Mouse (Mus musculus): ENCODE measurements at regions not wholly inside any gene's neighbourhood (a gene's known extent, or its start where the extent isn't known, plus 50 kb on each side); places are given as distances from the start of the nearest gene placed in this dataset.

DNA sequence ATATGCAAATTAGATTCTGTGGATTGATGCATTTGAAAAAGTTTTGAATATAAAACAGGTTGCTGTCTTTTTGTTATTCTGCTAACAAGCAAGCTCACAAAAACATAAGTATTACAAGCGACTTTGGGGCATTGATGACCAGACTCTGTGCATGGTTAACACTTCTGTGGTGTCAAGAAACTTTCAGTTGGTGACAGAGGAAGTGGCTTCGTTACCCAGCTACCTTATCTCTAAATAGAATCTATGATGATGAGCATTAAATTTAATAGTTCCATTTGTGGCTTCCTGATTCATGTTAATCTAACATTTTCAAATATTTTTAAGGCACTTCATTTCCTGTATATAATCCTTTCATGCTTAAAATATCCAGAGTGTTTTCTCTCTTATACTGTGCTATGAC, 100.8 kb downstream of the Tm2d1 start:
- no peak for ATAC-seq (ENCODE audit: insufficient number of reproducible peaks, insufficient read depth, low FRiP score, low read depth)
- Histone ChIP-seq H3K4me2 (ENCODE audit: low read length) (no peak overlapping the region), H3K4me1 (ENCODE audit: control insufficient read depth in 2 of 2, insufficient read depth in 2 of 2, low read length in 2 of 2) (no peaks in the 10 kb centered on the region), H3K9me3 (ENCODE audit: control insufficient read depth, low read length) (no peaks in the 10 kb centered on the region), H3K27ac (replicated peaks in 1 of 2; ENCODE audit: control insufficient read depth in 1 of 2, insufficient read depth in 1 of 2, low read depth in 2 of 2, low read length in 2 of 2) (no peak overlapping the region), H3K27me3 (ENCODE audit: control insufficient read depth, insufficient read depth, low read length) (no peaks in the 10 kb centered on the region), H3K36me3 (ENCODE audit: control insufficient read depth, insufficient read depth, low read length) (no peaks in the 10 kb centered on the region), H3K9ac (ENCODE audit: low read length) (no peak overlapping the region), H3K4me3 (ENCODE audit: control insufficient read depth in 1 of 2, insufficient read depth in 1 of 2, low read depth in 1 of 2, low read length in 2 of 2) (no peak overlapping the region)
- WGBS: 52% methylated on average over 2 of the region's 2 CpGs

DNA sequence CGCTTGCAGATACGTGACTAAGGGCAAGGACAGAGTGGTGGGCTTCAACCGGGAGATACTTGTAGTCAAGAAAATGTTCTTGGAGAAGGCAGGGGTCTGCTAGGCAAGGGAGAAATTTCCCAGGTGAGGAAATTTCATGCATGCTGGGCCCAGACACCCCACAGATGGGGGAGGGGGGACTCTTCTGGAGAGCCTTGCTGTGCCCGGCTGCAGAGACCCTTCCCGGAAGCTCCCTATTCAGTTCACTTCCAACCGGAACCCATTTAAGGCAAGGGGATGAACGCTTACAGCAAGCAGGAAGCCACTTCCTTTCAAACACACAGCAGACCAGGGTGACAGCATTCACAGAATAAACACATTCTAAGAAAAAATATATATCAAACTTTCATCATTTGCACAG, 124.8 kb downstream of the Tm2d1 start:
- no peak overlapping the region for H3K4me3 ChIP-seq (ENCODE audit: control insufficient read depth in 1 of 2, insufficient read depth in 1 of 2, low read depth in 1 of 2, low read length in 2 of 2)
- no peak for ATAC-seq (ENCODE audit: insufficient number of reproducible peaks, insufficient read depth, low FRiP score, low read depth)

DNA sequence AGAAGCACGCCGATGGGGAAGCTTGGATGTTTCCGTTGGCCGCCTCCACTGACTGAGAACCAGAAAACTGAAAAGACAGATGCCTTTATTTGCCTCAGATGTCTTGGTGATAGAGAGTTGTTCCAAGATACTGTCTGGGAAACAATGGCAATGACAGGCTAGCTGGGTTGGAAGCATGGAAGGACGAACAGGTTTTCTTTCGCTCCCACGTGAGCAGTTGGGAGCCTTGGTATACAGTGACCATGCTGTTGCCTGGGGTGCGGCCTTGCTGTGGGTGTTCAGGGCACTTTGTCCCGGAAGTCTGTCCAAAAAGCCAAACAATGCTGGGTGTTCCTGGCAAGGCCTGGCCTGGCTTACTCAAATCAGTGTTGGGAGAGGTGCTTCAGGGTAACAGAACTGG, 125.4 kb downstream of the Tm2d1 start:
- H3K27ac ChIP-seq (replicated peaks in 1 of 2; ENCODE audit: control insufficient read depth in 1 of 2, insufficient read depth in 1 of 2, low read depth in 2 of 2, low read length in 2 of 2): no peak overlapping the region
- H3K36me3 ChIP-seq (ENCODE audit: control insufficient read depth, insufficient read depth, low read length): no peaks in the 10 kb centered on the region
- no peak for ATAC-seq (ENCODE audit: insufficient number of reproducible peaks, insufficient read depth, low FRiP score, low read depth)
- 89% methylated on average over 9 of the region's 9 CpGs for WGBS
- H3K4me1 ChIP-seq (ENCODE audit: control insufficient read depth in 2 of 2, insufficient read depth in 2 of 2, low read length in 2 of 2): peaks cover 0 to 4% of the 10 kb centered on the region in 2 experiments; a peak in 1 of 4 replicates
- no peaks in the 10 kb centered on the region for H3K9me3 ChIP-seq (ENCODE audit: control insufficient read depth, low read length)
- no peaks in the 10 kb centered on the region for H3K27me3 ChIP-seq (ENCODE audit: control insufficient read depth, insufficient read depth, low read length)
- H3K4me2 ChIP-seq (ENCODE audit: low read length): no peak overlapping the region
- no peak overlapping the region for H3K9ac ChIP-seq (ENCODE audit: low read length)
- H3K4me3 ChIP-seq (ENCODE audit: control insufficient read depth in 1 of 2, insufficient read depth in 1 of 2, low read depth in 1 of 2, low read length in 2 of 2): no peak overlapping the region

More for the DNA sequence above, 124.8 kb downstream of the Tm2d1 start:
- 72% methylated on average over 7 of the region's 7 CpGs for WGBS
- Histone ChIP-seq H3K4me2 (ENCODE audit: low read length) (no peak overlapping the region), H3K36me3 (ENCODE audit: control insufficient read depth, insufficient read depth, low read length) (no peaks in the 10 kb centered on the region), H3K9ac (ENCODE audit: low read length) (no peak overlapping the region), H3K27me3 (ENCODE audit: control insufficient read depth, insufficient read depth, low read length) (no peaks in the 10 kb centered on the region), H3K4me1 (ENCODE audit: control insufficient read depth in 2 of 2, insufficient read depth in 2 of 2, low read length in 2 of 2) (peaks cover 0 to 4% of the 10 kb centered on the region in 2 experiments; a peak in 1 of 4 replicates), H3K9me3 (ENCODE audit: control insufficient read depth, low read length) (no peaks in the 10 kb centered on the region), H3K27ac (replicated peaks in 1 of 2; ENCODE audit: control insufficient read depth in 1 of 2, insufficient read depth in 1 of 2, low read depth in 2 of 2, low read length in 2 of 2) (no peak overlapping the region)

- WGBS: 63% methylated on average over 18 of the region's 18 CpGs
- no peak overlapping the region for H3K9ac ChIP-seq (ENCODE audit: low read length)
- no peak for ATAC-seq (ENCODE audit: insufficient number of reproducible peaks, insufficient read depth, low FRiP score, low read depth)
Observed at GRCm38 (mm10) chr4:98254856-98255853, 128.0 kb downstream of the Tm2d1 start.

DNA sequence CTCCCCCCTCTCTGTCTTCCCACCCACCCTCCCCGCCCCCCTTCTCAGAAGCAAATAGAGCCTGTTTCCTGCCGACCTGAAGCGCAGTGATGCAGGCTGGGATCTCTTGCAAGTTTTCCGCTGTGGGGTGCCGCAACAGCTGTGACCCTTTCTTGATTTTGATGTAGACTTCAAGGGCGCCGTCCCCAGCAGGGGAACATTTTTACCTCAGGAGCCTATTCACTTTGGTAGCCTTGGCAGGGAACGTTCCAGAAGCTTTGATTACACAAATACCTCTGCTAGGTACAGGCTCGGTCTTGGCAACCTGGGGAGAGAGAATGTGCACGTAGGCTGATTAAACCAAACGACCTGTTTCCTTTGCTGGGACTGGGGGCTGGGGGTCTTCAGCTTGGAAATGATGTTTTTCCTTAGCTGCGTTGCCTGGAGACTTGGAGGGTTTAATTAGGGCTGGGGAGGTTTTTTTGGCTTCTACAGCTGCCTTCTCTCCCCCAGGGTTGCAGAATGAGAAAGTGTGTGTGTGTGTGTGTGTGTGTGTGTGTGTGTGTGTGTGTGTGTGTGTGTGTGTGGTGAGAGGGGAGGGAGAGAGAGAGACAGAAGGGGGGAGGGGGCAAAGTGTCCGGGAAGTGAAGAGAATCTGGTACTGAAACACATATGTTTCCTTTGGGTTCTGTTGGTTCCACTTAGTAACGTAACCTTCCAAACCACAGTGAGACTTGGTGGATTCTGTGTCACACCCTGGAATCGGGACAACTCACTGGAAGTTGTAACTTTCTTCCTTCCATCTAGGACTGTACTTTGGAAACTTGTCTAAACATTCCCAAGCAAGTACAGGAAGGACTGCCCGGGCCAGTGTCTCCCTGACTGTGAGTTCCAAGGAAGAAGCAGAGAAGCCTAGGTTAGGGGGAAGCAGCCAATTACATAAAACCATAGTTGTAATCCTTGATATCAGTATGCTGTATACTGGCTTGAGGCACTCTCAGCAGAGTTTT, 138.9 kb downstream of the Tm2d1 start:
- Histone ChIP-seq H3K9ac (ENCODE audit: low read length) (peak overlapping the region; percentile 41; the same call in 1 of the 2 replicates), H3K27me3 (ENCODE audit: control insufficient read depth, insufficient read depth, low read length) (no peaks in the 10 kb centered on the region), H3K27ac (replicated peaks in 1 of 2; ENCODE audit: control insufficient read depth in 1 of 2, insufficient read depth in 1 of 2, low read depth in 2 of 2, low read length in 2 of 2) (peak overlapping the region; percentile 42 to 45), H3K4me2 (ENCODE audit: low read length) (peak overlapping the region; percentile 59), H3K4me3 (ENCODE audit: control insufficient read depth in 1 of 2, insufficient read depth in 1 of 2, low read depth in 1 of 2, low read length in 2 of 2) (peak overlapping the region; percentile 19 to 26), H3K36me3 (ENCODE audit: control insufficient read depth, insufficient read depth, low read length) (no peaks in the 10 kb centered on the region), H3K9me3 (ENCODE audit: control insufficient read depth, low read length) (0 out of 2 replicates have a peak, but pooled peaks cover 3% of the 10 kb centered on the region), H3K4me1 (ENCODE audit: control insufficient read depth in 2 of 2, insufficient read depth in 2 of 2, low read length in 2 of 2) (peaks cover 9 to 11% of the 10 kb centered on the region in 2 experiments)
- 15% methylated on average over 13 of the region's 16 CpGs for WGBS
- ATAC-seq (ENCODE audit: insufficient number of reproducible peaks, insufficient read depth, low FRiP score, low read depth): no peak

More at GRCm38 (mm10) chr4:98254856-98255853, 128.0 kb downstream of the Tm2d1 start:
- Histone ChIP-seq H3K4me3 (ENCODE audit: control insufficient read depth in 1 of 2, insufficient read depth in 1 of 2, low read depth in 1 of 2, low read length in 2 of 2) (no peak overlapping the region), H3K9me3 (ENCODE audit: control insufficient read depth, low read length) (no peaks in the 10 kb centered on the region), H3K27me3 (ENCODE audit: control insufficient read depth, insufficient read depth, low read length) (no peaks in the 10 kb centered on the region), H3K4me1 (ENCODE audit: control insufficient read depth in 2 of 2, insufficient read depth in 2 of 2, low read length in 2 of 2) (no peaks in the 10 kb centered on the region), H3K27ac (replicated peaks in 1 of 2; ENCODE audit: control insufficient read depth in 1 of 2, insufficient read depth in 1 of 2, low read depth in 2 of 2, low read length in 2 of 2) (no peak overlapping the region), H3K4me2 (ENCODE audit: low read length) (no peak overlapping the region), H3K36me3 (ENCODE audit: control insufficient read depth, insufficient read depth, low read length) (no peaks in the 10 kb centered on the region)

DNA sequence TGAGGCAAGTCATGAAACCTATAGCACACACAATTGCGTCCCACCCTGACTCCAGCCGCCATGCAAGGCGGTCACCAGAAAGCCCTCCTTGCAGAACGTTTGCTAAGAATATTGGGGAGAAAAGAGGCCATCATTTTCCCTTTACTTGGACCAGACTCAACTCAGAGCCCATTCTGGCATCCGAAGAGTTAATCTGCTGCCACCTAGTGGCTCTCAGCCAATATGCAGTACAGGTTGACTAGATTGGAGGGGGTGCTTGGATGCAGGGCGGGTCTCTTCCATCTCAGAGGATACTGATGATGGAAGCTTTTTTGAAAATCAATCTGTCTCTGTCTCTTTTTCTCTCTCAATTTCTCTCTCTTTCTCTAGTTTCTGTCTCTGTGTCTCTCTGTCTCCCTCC, 139.6 kb downstream of the Tm2d1 start:
- no peaks in the 10 kb centered on the region for H3K27me3 ChIP-seq (ENCODE audit: control insufficient read depth, insufficient read depth, low read length)
- no peak overlapping the region for H3K27ac ChIP-seq (replicated peaks in 1 of 2; ENCODE audit: control insufficient read depth in 1 of 2, insufficient read depth in 1 of 2, low read depth in 2 of 2, low read length in 2 of 2)
- peaks cover 9 to 11% of the 10 kb centered on the region in 2 experiments for H3K4me1 ChIP-seq (ENCODE audit: control insufficient read depth in 2 of 2, insufficient read depth in 2 of 2, low read length in 2 of 2)
- WGBS: 5% methylated on average over 6 of the region's 6 CpGs
- no peak overlapping the region for H3K4me3 ChIP-seq (ENCODE audit: control insufficient read depth in 1 of 2, insufficient read depth in 1 of 2, low read depth in 1 of 2, low read length in 2 of 2)
- 0 out of 2 replicates have a peak, but pooled peaks cover 3% of the 10 kb centered on the region for H3K9me3 ChIP-seq (ENCODE audit: control insufficient read depth, low read length)
- peak overlapping the region; percentile 59 for H3K4me2 ChIP-seq (ENCODE audit: low read length)
- no peaks in the 10 kb centered on the region for H3K36me3 ChIP-seq (ENCODE audit: control insufficient read depth, insufficient read depth, low read length)
- H3K9ac ChIP-seq (ENCODE audit: low read length): no peak overlapping the region
- no peak for ATAC-seq (ENCODE audit: insufficient number of reproducible peaks, insufficient read depth, low FRiP score, low read depth)

GRCm38 (mm10) chr4:98241921-98242320, 141.2 kb downstream of the Tm2d1 start:
- no peaks in the 10 kb centered on the region for H3K36me3 ChIP-seq (ENCODE audit: control insufficient read depth, insufficient read depth, low read length)
- 0 out of 2 replicates have a peak, but pooled peaks cover 3% of the 10 kb centered on the region for H3K9me3 ChIP-seq (ENCODE audit: control insufficient read depth, low read length)
- ATAC-seq (ENCODE audit: insufficient number of reproducible peaks, insufficient read depth, low FRiP score, low read depth): no peak
- no peak overlapping the region for H3K4me2 ChIP-seq (ENCODE audit: low read length)
- H3K4me3 ChIP-seq (ENCODE audit: control insufficient read depth in 1 of 2, insufficient read depth in 1 of 2, low read depth in 1 of 2, low read length in 2 of 2): no peak overlapping the region
- H3K27me3 ChIP-seq (ENCODE audit: control insufficient read depth, insufficient read depth, low read length): no peaks in the 10 kb centered on the region
- H3K9ac ChIP-seq (ENCODE audit: low read length): no peak overlapping the region
- WGBS: 97% methylated on average over 2 of the region's 2 CpGs
- peaks cover 9 to 11% of the 10 kb centered on the region in 2 experiments for H3K4me1 ChIP-seq (ENCODE audit: control insufficient read depth in 2 of 2, insufficient read depth in 2 of 2, low read length in 2 of 2)
- H3K27ac ChIP-seq (replicated peaks in 1 of 2; ENCODE audit: control insufficient read depth in 1 of 2, insufficient read depth in 1 of 2, low read depth in 2 of 2, low read length in 2 of 2): no peak overlapping the region

Measured in heart, embryonic 14.5 days (tissue).